Mouse (Mus musculus): Measurements from ENCODE around the gene Fpr3.

DNA sequence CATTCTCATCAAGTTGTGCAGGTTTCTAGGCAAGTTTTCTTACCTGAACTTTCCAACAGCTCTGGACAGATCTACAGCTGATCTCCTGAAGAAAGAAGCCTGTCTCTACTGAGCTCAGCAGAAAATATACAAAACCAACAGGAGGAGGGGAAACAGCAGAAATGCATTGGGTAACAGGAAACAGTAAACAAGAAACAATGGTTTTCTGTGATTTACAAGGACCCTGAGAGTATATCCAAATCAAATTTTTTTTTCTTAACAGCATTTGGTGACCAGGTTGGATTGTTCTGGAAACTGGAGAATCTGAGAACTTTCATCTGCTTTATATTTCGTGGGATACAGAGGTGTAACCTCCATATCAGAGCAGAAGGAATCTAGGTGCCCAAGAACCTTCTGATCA is 3.8 kb upstream of the Fpr3 start, which contains the start of gene Fpr1:
- TF ChIP-seq CTCF (IDR thresholded peaks at IDR 0.05; ENCODE audit: insufficient read depth, low read length): no peak
- no peak for TF ChIP-seq POLR2A (IDR thresholded peaks at IDR 0.05; ENCODE audit: borderline replicate concordance, extremely low read depth, low read depth, low read length)

Data from lung, adult 2 months (tissue).